Mouse (Mus musculus) adrenal gland, postnatal 4 days (tissue): ENCODE data around the gene Kcnn1. TPM values are rescaled to one million over a fixed set of nuclear protein-coding genes. Genes with fewer than 3 reads are reported as not detected.
"Not testable (repeated sequence)": the region's sequence is repeated elsewhere in the genome, so short reads cannot be mapped to it uniquely, and the experiment has no call there.

ENCODE experiments used
- DNase-seq, 2 experiments: peaks; one replicate each; pipeline ENCODE4 v3.0.0; 2021 to 2022; ENCODE audit warnings: low spot score in 2 of 2, mixed read lengths in 2 of 2
- long read RNA-seq, 2 experiments: library from polyadenylated mRNA; stranded (forward); transcript quantifications; one replicate each; pipeline ENCODE4 v2.0.0; 2021
- total RNA-seq, 2 experiments: library from RNA; stranded (reverse); gene quantifications; 2 replicates each; pipeline ENCODE4 v1.2.3; 2021

Gene Kcnn1
- 1 to 10 TPM; 1.4 to 2.1 TPM for total RNA-seq
- long read RNA-seq, experiment 1, result 0 reads
- long read RNA-seq, experiment 2, partial matches to known transcripts, result 0 of 2 reads
- long read RNA-seq, experiment 2, other reads (novel, unspliced or antisense), result 2 of 2 reads

GRCm38 (mm10) chr8:70862824-70863641 is at the start of gene Kcnn1:
Kcnn1 (minus strand) TSS chr8:70863258.
- DNase-seq, result no peak

GRCm38 (mm10) chr8:70911596-70911995 is 48.5 kb upstream of the Kcnn1 start:
- no peak for DNase-seq

GRCm38 (mm10) chr8:70907518-70907917 is 44.5 kb upstream of the Kcnn1 start:
- DNase-seq, result no peak

GRCm38 (mm10) chr8:70905831-70906736 is 43.0 kb upstream of the Kcnn1 start, which contains the start of gene Map1s:
Map1s (plus strand) TSS chr8:70905932.
- peak; percentile 50 to 56 for DNase-seq

GRCm38 (mm10) chr8:70905463-70905830 is 42.4 kb upstream of the Kcnn1 start:
- no peak for DNase-seq

GRCm38 (mm10) chr8:70904532-70904931 is 41.5 kb upstream of the Kcnn1 start:
- DNase-seq, result no peak

GRCm38 (mm10) chr8:70903582-70903981 is 40.5 kb upstream of the Kcnn1 start:
- no peak for DNase-seq

- no peak for DNase-seq
Measured at GRCm38 (mm10) chr8:70903112-70903511, 40.1 kb upstream of the Kcnn1 start.

- DNase-seq, result no peak
Measured at GRCm38 (mm10) chr8:70902211-70902610, 39.2 kb upstream of the Kcnn1 start.

GRCm38 (mm10) chr8:70900872-70901387 is 37.9 kb upstream of the Kcnn1 start:
- no peak for DNase-seq

- DNase-seq, result no peak
Measured at GRCm38 (mm10) chr8:70899226-70899625, 36.2 kb upstream of the Kcnn1 start.

GRCm38 (mm10) chr8:70898661-70899198 is 35.7 kb upstream of the Kcnn1 start:
- DNase-seq, result no peak

GRCm38 (mm10) chr8:70897681-70898413 is 34.8 kb upstream of the Kcnn1 start:
- DNase-seq, result peak; percentile 63 to 74

- peak; percentile 58 to 88 for DNase-seq
Measured at GRCm38 (mm10) chr8:70897021-70897680, 34.1 kb upstream of the Kcnn1 start, which contains the start of gene Rpl18a. Rpl18a (minus strand) TSS chr8:70897412.

- no peak for DNase-seq
Measured at GRCm38 (mm10) chr8:70896316-70897020, 33.4 kb upstream of the Kcnn1 start.

GRCm38 (mm10) chr8:70895571-70896259 is 32.7 kb upstream of the Kcnn1 start:
- not testable (repeated sequence) for DNase-seq

GRCm38 (mm10) chr8:70894771-70895545 is 31.9 kb upstream of the Kcnn1 start:
- no peak for DNase-seq

GRCm38 (mm10) chr8:70894385-70894720 is 31.3 kb upstream of the Kcnn1 start:
- DNase-seq, result no peak
